ENCODE assay signal across 8 mouse cellular contexts in the genomic region with DNA sequence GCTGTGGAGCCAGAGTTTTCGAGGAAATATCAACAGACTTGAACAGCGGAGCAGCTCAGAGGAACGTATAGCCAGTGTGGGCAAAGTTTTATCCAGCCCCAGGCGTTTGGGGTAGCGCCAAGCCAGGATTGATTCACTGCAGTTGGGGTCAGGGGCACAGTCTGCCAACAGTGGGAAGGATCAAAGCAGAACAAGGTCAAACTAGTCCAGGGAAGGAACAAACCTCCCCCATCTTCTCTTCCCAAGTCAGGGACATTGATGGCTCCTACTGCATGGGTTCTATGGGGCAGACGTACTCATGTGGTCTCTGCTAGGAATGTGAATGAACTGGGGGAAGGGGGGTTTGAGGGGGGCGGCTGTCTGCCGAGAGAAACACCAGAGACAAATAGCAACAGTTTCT. TPM values are rescaled to one million over a fixed set of nuclear protein-coding genes. Genes with fewer than 3 reads are reported as not detected.
A peak's percentile ranks its signal among the peaks of the same experiment; 100 is the strongest.
DNase-seq lines count a peak whose midpoint lies in the region; ATAC-seq lines count a peak whose summit lies in the region.

No protein-coding gene starts in this region.

- ATAC-seq in forebrain, embryonic 13.5 days, result 0 out of 2 replicates have a peak, but pooled peaks have one; percentile 9
- no peak for ATAC-seq in forebrain, embryonic 14.5 days
- ATAC-seq in embryonic facial prominence, embryonic 11.5 days (replicated peaks; ENCODE audit: insufficient number of reproducible peaks, low FRiP score, low TSS enrichment, low read depth), result peak; percentile 47; the same call in 1 of the 2 replicates
- peak; percentile 86 for ATAC-seq in neural tube, embryonic 11.5 days (ENCODE audit: insufficient read depth, low FRiP score, low TSS enrichment)

- H3K4me3 ChIP-seq in forebrain, embryonic 13.5 days, result no peak overlapping the region
- no peak overlapping the region for H3K4me3 ChIP-seq in forebrain, embryonic 14.5 days (ENCODE audit: low read depth, low read length)
- no peak overlapping the region for H3K4me3 ChIP-seq in embryonic facial prominence, embryonic 11.5 days (ENCODE audit: low read depth, low read length)
- H3K4me3 ChIP-seq in neural tube, embryonic 11.5 days (ENCODE audit: low read depth, low read length), result no peak overlapping the region

- H3K27me3 ChIP-seq in forebrain, embryonic 13.5 days, result no peaks in the 10 kb centered on the region
- no peaks in the 10 kb centered on the region for H3K27me3 ChIP-seq in forebrain, embryonic 14.5 days (replicated peaks; ENCODE audit: control insufficient read depth, insufficient read depth, low read length)
- H3K27me3 ChIP-seq in embryonic facial prominence, embryonic 11.5 days (ENCODE audit: control insufficient read depth, insufficient read depth, low read length), result no peaks in the 10 kb centered on the region
- H3K27me3 ChIP-seq in neural tube, embryonic 11.5 days (ENCODE audit: control insufficient read depth, insufficient read depth, low read length), result no peaks in the 10 kb centered on the region

- WGBS in forebrain, embryonic 13.5 days, result 43% methylated on average over 8 of the region's 8 CpGs
- WGBS in forebrain, embryonic 14.5 days, result 40% methylated on average over 8 of the region's 8 CpGs
- WGBS in embryonic facial prominence, embryonic 11.5 days, result 33% methylated on average over 8 of the region's 8 CpGs
- WGBS in neural tube, embryonic 11.5 days, result 7% methylated on average over 8 of the region's 8 CpGs

- no peak overlapping the region for H3K9ac ChIP-seq in forebrain, embryonic 13.5 days
- no peak overlapping the region for H3K9ac ChIP-seq in forebrain, embryonic 14.5 days (ENCODE audit: low read length)
- no peak overlapping the region for H3K9ac ChIP-seq in embryonic facial prominence, embryonic 11.5 days (replicated peaks; ENCODE audit: low read length)
- no peak overlapping the region for H3K9ac ChIP-seq in neural tube, embryonic 11.5 days (ENCODE audit: low read length)

- no peaks in the 10 kb centered on the region for H3K9me3 ChIP-seq in forebrain, embryonic 13.5 days (replicated peaks)
- no peaks in the 10 kb centered on the region for H3K9me3 ChIP-seq in forebrain, embryonic 14.5 days (replicated peaks; ENCODE audit: control insufficient read depth, low read length)
- H3K9me3 ChIP-seq in embryonic facial prominence, embryonic 11.5 days (replicated peaks; ENCODE audit: control insufficient read depth, low read length), result no peaks in the 10 kb centered on the region
- no peaks in the 10 kb centered on the region for H3K9me3 ChIP-seq in neural tube, embryonic 11.5 days (ENCODE audit: control insufficient read depth, low read length)

- H3K27ac ChIP-seq in forebrain, embryonic 13.5 days, result no peak overlapping the region
- no peak overlapping the region for H3K27ac ChIP-seq in forebrain, embryonic 14.5 days (ENCODE audit: low read depth, low read length)
- no peak overlapping the region; the same call in 1 of the 2 replicates for H3K27ac ChIP-seq in embryonic facial prominence, embryonic 11.5 days (replicated peaks; ENCODE audit: low read depth, low read length)
- H3K27ac ChIP-seq in neural tube, embryonic 11.5 days (ENCODE audit: low read depth, low read length), result 0 out of 2 replicates have a peak overlapping the region, but pooled peaks have one; percentile 34

- H3K36me3 ChIP-seq in forebrain, embryonic 13.5 days (ENCODE audit: poor library complexity, severe bottlenecking), result no peaks in the 10 kb centered on the region
- H3K36me3 ChIP-seq in forebrain, embryonic 14.5 days (ENCODE audit: control insufficient read depth, insufficient read depth, low read length), result no peaks in the 10 kb centered on the region
- no peaks in the 10 kb centered on the region for H3K36me3 ChIP-seq in embryonic facial prominence, embryonic 11.5 days (replicated peaks; ENCODE audit: control insufficient read depth, insufficient read depth, low read depth, low read length)
- H3K36me3 ChIP-seq in neural tube, embryonic 11.5 days (ENCODE audit: control insufficient read depth, insufficient read depth, low read length), result no peaks in the 10 kb centered on the region

- H3K4me2 ChIP-seq in forebrain, embryonic 13.5 days, result no peak overlapping the region
- H3K4me2 ChIP-seq in forebrain, embryonic 14.5 days (ENCODE audit: low read length), result no peak overlapping the region
- no peak overlapping the region for H3K4me2 ChIP-seq in embryonic facial prominence, embryonic 11.5 days (ENCODE audit: low read depth, low read length)
- peak overlapping the region; percentile 0; the same call in 1 of the 2 replicates for H3K4me2 ChIP-seq in neural tube, embryonic 11.5 days (ENCODE audit: low read depth)

- H3K4me1 ChIP-seq in forebrain, embryonic 13.5 days, result peaks cover 43% of the 10 kb centered on the region
- H3K4me1 ChIP-seq in forebrain, embryonic 14.5 days (ENCODE audit: control insufficient read depth, insufficient read depth, low read length), result peaks cover 25% of the 10 kb centered on the region
- no peaks in the 10 kb centered on the region; the same call in 1 of the 2 replicates for H3K4me1 ChIP-seq in embryonic facial prominence, embryonic 11.5 days (ENCODE audit: control insufficient read depth, insufficient read depth, low read length)
- H3K4me1 ChIP-seq in neural tube, embryonic 11.5 days (ENCODE audit: control insufficient read depth, insufficient read depth, low read length), result peaks cover 24% of the 10 kb centered on the region

- no peak for DNase-seq in forebrain, embryonic 14.5 days (ENCODE audit: low spot score)
- peak; percentile 41 for DNase-seq in embryonic facial prominence, embryonic 11.5 days (ENCODE audit: low spot score)
- peak; percentile 42 for DNase-seq in kidney, postnatal 10 days
- DNase-seq in neural tube, embryonic 11.5 days (ENCODE audit: low spot score), result peak; percentile 69
- no peak for DNase-seq in spleen, postnatal 36 days (ENCODE audit: low spot score in 2 of 2)
- DNase-seq in frontal cortex, postnatal 25 days (ENCODE audit: low spot score in 2 of 2), result no peak
- no peak for DNase-seq in cerebellum, adult 11-12 months

RNA-seq across cellular contexts. Expression of a gene that starts 48.7 kb away (rescaled TPM):
- polyA plus RNA-seq in forebrain, embryonic 13.5 days (2015; fragmentation: Nextera tagmentation; extraction: Ambion mirVana), result 4.4 and 5.4 TPM in 2 replicates
- 10.9 and 12.7 TPM in 2 replicates for polyA plus RNA-seq in forebrain, embryonic 14.5 days (2014; fragmentation: Nextera tagmentation; extraction: Ambion mirVana)
- polyA plus RNA-seq in embryonic facial prominence, embryonic 11.5 days (2014; fragmentation: Nextera tagmentation; extraction: Ambion mirVana), result 11.5 and 11.6 TPM in 2 replicates
- 11.7 TPM in 2 replicates for polyA plus RNA-seq in neural tube, embryonic 11.5 days (2014; fragmentation: Nextera tagmentation; extraction: Ambion mirVana)

Comparison
In these comparisons a context has a peak if more than half of its experiments do, and no peak if none do; other contexts are left out.
1. DNase-seq: peak in embryonic facial prominence, embryonic 11.5 days (single experiment), kidney, postnatal 10 days (single experiment) and neural tube, embryonic 11.5 days (single experiment); none in forebrain, embryonic 14.5 days (single experiment), spleen, postnatal 36 days (0 of 2), frontal cortex, postnatal 25 days (0 of 2) and cerebellum, adult 11-12 months (single experiment).